Mouse (Mus musculus) megakaryocyte, adult 5-6 weeks (primary cell): Measurements from ENCODE around the gene Grik4. TPM values are rescaled to one million over a fixed set of nuclear protein-coding genes. Genes with fewer than 3 reads are reported as not detected.

Experiments
- ATAC-seq: 2 replicates; pipeline ENCODE4 v1.8.0; 2016; ENCODE audit warnings: mild to moderate bottlenecking, inconsistent platforms; ENCODE audit not compliant: poor library complexity, severe bottlenecking
- total RNA-seq, 2 experiments: library from RNA; stranded (forward) in 1 of 2; stranded (reverse) in 1 of 2; fragments of 153-499, 151-499 nt in 1 of 2; fragments of 221-1000, 200-1000 nt in 1 of 2; gene quantifications; 2 replicates each; pipeline versions ENCODE4 v1.2.3 to v1.2.4; 2015 to 2017

The Grik4 gene
- total RNA-seq, 2 experiments from 2014 or later: not detected

DNA sequence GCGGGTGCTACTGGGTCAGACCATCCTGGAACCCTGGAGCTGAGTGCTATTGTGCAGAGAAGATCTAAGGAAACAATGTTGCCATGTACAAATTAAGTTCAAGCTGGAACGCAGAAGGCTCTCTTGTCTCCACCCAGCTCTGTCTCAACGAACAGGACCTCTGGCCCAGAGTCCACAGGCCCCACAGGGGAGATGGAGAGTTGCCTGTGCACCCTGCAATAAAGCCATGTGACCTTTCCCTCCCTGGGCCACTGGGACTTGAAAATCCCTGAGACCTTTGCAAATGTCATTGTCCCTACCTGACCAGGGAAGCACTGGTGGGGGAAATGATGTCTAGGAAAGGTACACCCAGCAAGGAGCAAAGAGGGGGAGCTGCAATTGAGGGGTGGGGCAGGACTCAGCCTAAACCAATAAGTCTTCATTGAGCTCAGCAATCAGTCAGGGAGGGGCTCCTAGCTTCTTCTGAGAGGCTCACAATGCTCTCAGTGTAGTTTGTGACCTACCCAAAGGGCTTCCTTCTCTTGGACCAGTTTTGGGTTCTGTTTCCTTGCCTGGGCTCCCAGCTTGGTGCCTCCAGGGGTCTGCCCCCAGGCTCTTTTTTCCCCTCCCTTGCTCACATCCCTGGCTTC lies 187.2 kb downstream of the Grik4 start:
- no peak for ATAC-seq

DNA sequence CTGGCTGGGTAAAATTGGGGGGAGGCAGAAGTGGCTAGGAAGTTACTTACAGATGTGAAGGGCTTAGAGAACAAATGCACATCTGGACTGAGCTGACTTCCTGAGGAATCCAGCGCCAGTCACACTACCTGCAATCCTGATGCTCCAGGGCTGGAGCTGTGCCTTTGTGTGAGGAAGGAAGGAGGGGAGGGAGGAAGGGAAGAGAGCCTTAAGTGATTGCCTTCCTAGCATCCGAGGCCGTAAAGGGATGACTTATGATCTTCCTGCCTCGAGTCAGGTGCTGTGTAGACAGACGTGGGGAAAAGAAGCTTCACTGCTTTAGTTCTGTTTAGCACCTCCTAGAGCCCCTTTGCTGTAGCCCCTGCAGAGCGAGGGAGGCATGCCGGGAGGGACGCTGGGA lies 189.6 kb downstream of the Grik4 start:
- ATAC-seq: no peak

DNA sequence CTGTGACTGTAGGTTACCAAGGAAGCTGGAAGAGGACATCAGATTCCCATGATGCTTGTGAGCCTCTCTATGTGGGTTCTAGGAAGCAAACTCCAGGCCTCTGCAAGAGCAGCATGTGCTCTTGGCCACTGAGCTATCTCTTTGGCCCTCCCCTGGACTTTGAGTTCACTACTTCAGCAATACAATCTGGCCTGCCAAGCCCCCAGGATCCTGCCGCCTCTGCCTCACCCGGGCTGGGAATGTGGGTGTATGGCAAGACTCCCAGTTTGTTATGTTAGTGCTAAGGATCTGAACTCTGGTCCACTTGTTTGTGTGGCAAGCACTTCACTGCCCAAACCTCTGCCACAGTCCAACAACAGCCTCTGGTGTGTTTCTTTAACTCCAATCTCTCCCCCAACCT lies 193.1 kb downstream of the Grik4 start:
- no peak for ATAC-seq

DNA sequence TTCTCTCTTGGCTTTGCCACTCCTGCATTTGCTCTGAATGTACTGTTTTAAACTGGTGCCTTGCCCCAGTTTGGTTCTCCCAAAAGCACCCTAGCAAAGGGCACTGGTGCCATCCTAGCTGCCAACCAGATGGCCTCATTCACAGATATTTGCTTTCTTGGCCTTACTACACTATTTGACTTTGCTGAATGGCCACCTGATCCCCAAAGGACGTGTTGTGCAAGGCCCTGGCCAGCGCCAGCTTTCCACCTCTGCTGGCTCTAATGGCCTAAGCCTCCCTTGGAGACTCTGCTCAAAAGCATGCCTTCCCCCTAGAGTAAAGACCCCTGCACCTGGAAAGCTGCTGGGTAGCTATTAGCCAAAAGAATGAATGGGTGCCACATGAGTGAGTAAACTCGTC lies 194.1 kb downstream of the Grik4 start:
- no peak for ATAC-seq

DNA sequence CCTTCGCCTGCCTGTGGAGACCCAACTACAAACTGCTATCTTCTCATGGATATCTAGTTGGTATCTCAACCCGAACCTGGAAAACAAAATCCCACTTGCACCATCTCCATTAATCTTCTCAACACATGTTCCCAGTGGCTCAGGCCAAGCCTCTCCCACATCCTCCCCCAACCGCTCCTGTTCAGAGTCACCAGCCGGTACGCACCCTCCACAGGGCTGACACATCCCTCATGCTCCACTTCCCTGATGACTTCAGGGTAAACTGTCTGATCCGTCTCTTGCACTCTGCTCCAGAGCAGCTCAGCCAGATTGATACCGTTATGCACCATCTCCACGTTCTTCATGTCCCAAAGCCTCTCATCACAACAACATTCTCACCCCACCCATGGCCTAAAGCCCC lies 198.3 kb downstream of the Grik4 start:
- ATAC-seq: no peak

DNA sequence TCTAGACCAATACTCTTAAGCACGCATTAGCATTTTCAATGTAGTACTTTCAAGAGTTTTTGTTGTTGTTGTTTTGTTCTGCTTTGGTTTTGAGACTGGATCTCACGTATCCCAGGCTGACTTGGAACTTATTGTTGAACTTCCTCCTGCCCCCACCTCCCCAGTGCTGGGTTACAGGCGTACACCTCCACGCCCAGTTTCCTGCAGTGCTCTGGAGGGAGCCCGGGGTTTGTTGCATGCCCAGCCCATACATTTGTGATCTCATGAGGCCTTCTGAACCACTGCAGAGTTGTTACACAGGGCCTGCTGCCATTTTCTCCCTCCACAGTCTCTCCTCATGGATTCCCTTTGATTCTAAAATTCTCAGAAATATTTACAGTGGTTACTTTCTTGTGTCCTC lies 201.9 kb downstream of the Grik4 start:
- ATAC-seq: no peak

DNA sequence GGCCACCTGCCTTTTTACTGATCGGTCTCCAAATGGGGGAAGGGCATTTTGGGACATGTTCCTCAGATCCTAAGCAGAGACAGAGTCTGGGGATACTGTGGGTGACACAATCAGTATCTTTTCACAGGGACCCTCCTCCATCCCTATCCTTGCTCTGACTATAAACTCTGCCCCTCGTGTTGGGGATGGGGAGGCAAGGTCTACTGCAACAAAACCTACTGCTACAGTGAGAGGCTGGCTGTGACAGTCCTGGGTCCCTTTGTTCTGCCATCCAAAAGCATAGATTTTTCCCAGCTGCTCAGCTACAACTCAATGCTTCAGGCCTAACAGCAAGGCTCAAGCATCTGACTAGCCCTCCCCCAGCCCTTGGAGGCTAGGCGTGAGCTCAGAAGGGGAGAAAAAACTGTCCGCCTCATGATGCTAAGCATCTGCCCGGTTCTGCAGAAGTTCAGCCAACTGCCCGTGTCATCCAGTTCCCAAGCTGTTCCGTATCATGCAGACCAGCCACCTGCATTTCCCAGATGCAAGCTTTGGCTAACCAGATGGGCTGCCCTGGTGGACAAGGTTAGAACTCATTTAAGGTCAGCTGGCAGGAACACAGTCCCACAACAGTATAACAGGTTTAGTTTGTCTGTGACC lies 207.5 kb downstream of the Grik4 start:
- no peak for ATAC-seq

DNA sequence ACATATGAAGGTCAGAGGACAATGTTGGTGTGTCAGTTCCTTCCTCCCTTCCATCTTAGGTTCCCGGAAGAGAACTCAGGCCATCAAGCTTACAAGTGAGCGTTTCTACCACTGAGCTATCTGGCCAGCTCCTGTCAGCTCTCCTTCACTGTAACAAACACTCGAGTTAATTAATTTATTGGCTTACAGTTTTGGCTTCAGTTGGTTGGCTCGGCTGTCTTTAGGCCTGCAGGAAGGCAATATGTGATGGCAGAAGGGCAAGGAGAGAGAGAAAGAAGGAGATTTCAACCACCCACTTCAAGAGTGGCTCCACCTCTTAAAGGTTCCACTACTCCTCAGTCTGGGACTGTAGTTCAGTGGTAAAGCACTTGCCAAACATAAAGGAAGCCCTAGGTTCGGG lies 209.2 kb downstream of the Grik4 start:
- no peak for ATAC-seq

DNA sequence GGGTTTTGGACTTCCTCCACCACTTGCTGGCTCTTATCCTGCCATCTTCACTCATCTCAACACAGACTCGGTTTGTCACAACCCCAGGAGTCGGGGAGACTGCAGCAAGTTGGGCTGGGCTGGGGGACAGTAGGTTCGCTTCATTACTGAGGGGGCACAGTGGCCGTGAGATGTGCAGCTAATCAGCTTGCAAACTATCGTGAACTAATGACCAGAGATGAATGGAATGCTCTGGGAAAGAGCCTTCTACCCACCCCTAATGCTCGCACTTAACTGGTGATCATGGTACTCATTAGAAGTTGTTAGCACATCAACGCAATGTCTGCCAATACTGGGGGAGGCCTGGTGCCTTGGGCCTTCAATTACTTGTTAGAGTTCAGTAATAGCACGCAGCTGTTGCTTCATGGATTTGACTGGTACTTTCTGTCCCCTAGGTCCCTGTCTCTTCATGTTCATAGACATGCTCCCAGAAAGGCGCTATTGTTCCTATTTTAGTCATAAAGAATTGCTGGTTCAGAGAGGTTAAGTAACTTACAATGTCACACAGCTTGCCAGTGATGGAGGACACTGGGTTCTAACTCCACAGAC lies 211.5 kb downstream of the Grik4 start:
- no peak for ATAC-seq

DNA sequence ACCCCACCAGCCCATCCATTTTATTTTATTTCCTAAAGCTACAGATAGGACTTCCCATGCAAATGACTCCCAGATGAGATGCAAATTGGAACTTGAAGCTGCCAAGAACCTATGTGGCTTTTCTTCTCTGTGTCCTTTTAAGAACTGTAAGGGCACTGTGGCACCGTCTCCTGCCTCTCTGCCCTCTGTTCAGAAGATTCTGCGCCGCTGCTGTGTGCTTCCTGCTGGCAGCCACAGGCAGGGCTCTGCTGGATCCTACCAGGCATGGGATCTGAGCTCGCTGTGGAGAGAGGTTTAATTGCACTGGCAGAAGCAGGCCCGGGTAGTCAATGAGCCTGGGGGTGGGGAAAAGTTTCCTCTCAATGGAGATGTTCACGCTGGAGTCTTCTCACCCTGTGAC lies 215.8 kb downstream of the Grik4 start:
- ATAC-seq: no peak

DNA sequence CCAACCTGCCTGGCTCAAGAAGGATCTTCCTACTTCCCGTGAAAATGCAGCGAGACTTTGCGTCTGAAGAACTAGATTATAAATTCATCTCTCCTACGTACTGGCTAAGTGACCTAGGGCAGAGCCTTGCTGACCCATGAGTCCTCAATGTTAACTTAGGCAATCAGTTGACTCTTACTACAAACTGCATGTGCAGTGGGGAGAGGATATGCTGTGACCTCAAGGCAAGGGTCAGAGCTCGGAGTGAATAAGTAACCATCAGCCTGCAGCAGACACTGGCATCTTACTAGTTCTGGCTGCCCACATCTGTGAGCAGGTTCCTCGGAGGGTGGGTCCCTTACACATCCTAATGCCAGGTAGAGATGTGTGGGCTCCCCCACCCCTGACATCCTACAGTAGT lies 216.6 kb downstream of the Grik4 start:
- no peak for ATAC-seq

DNA sequence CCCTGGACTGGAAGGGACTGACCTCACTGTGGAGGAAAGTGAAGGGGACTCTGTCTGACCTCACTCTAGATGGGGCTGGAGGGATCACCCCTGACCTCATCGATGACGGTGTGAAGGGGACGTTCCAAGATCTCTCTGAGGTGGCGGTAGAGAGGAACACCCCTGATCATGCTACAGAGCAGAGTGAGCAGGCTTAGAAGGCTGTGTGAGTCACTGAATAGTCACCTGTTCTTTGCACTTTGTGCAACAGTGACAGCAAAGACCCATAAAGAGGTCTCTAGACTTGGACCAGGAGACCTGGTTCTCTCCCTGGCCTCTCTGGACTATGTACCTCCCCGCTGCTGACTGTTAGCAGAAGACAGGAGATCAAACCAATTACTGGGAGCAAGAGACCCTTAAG lies 217.1 kb downstream of the Grik4 start:
- no peak for ATAC-seq

DNA sequence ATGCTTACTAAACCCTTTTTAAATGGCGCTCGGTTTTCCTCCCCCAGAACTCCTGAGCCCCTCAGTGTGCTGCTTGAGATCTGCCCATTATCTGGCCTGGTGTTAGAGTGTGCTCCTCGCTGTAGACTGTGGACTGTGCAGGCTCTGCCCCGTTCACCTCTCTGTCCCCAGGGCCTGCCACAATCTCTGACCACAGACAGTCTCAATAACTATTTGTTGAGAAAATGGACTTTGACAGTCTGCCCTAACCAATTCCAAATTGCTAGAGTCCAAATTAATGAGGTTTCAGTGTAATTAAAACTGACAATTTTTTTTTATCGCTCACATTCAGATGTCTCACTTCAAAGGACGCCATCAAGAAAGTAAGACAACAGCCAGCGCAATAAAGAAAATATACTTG lies 220.2 kb downstream of the Grik4 start:
- ATAC-seq: no peak

DNA sequence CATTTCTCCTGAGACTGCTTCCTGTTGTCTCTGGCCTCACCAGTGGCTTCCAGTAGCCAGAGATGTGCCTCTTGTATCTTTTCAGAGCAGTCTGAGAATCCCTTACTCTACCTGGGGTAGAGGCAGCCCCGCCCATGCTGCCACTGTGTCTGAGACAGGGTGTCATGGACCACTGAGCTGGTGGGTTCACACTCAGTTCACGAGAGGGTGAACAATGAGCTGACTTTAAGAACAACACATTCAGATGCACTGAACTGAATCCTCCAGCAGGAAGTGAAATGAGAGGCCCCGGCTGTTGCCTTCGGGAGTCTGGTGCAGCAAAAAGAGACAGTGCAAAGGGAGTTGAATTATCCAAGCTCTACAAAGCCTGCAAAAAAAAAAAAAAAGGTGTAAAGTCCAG lies 221.8 kb downstream of the Grik4 start:
- no peak for ATAC-seq

DNA sequence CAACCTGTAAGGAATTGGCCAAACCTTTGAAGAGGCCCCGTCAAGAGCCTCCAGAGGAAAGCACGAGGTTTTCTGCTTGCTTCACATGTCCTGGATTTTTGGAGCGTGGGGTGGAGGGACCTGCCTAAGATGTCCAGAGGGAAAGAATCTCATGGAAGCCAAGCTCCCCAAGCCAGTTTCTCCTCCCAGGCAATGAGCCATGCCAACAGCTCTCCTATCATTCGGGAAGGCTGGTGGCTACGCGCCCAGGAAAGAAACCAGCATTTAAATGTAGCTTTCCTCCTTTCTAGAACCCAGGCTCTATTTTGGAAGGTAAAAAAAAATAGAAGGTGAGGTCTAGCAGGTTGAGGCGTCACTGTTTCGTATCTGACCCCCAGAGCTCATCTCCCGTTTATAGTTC lies 222.6 kb downstream of the Grik4 start:
- no peak for ATAC-seq

DNA sequence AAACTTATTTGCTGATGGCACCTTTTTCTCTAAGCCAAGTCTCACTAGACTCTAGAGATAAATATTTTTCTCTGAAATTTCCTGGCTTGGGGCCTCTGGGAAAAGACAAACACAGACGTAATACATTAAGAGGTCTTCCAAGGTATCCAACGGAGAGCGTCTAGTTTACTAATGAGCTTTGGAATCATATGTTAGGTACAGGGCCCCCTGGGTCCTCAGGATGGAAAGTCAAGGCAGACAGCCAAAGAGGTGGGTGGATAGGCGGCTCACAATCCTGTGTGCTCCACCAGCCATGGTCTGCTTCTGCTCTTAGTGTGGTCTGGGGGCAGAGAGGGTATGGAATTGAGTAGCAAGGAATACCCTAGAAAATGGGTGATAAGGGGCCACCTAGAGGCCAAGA lies 223.1 kb downstream of the Grik4 start:
- no peak for ATAC-seq

DNA sequence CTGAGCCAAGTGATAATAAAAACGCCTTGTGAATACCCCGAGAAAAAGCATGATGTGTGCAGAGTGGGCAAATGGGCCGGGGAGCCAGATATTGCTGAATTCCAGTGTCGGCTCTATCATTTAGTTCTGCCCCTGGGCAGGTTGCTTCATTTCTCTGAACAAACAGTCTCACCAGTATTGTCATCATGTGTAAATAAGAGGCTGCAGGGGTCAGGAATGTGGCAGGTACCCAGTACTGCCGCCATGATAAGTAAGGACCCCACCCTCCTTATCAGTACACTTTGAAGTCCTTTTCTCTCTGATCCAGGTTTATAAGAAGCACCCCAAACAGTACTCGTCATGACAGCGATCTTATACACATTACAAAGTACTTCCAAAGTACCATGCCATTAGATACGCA lies 230.4 kb downstream of the Grik4 start:
- ATAC-seq: no peak

DNA sequence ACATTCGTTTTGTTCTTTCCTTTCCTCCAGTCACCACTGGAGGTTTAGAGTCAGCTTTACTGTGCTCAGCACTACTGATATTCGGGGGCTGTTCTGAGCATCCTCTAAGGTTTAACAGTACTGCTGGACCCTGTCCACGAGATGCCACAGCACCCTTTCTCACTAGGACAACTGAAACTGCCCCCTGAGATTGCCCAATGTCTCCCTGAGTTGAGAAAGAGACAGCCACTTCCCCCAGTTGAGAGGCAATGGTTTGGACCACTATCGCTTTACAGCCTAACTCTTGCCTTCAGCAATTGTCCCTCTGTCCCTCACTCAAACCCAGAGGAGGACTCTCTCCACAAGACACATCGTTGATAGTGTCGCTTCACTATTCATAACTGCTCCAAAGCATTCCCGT lies 238.4 kb downstream of the Grik4 start:
- ATAC-seq: peak; percentile 71

DNA sequence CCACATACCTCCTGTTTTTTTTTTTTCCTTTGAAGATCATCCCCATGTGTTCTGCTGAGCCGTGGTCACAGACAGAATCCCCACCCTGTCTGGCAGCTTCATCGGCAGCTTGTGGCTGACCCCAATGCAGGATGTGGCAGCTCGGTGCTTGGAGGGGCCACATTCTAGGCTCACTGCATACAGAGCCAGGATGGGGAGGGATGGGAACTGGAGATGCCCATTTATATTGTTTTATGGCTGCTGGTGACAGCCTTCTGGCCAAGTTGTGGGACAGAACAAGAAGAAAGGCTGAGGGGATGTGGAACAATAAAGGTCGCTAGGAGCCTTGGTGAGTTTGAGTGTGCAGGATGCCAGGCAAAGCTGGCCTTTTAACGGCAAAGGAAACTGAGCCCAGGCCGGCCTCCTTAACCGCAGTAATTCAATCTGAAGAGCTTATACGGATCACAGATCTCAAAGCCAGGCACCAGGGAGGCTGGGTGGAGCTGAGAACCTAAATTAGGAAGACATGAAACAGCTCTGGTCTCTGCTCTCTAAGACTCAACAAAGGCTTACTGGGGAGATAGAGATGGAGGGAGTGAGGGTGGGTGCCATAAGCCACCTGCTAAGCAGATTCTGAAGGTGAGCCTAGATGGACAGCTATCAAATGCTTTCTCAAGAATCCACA lies 241.0 kb downstream of the Grik4 start:
- no peak for ATAC-seq

DNA sequence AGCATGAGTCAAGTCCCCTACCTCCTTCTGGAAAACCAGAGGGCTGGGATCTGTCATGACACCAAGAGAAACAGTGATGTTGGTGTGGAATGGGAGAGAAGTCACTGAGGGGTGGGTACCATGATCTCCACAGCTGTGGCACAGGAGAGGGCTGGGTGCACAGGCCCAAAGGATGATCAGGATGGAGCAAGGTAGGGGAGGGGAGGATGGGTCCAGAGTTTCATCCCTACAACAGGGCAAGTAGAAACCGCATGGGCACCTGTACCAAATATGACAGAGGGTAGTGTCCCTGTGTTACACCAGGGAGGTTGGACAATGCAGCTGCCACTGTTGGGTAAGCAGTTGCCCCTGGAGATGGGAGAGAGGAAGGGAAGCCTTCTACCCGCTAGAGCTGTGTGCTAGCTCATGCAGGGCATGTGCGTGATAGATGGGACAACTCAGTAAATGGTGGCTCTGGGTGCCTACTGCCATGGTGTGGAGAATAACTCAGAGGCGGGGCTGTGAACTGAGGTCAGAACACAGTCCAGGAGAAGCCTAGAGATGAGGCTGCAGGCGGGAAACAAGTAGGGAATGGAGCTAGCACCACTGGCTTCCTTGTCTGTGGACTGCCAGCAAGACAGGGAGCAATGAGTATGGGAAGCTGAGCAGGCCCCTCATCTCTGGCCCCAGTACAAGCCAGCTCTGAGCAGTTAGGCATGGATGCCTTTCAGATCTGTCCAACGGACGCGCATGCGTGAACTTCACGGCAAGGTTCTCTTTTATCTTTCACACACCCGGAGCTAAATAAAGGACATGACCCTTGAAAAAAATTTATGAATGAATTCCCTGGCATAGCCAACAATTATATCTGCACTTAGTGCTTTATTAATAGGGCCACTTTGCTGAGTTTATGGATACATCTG lies 241.8 kb downstream of the Grik4 start:
- ATAC-seq: no peak

DNA sequence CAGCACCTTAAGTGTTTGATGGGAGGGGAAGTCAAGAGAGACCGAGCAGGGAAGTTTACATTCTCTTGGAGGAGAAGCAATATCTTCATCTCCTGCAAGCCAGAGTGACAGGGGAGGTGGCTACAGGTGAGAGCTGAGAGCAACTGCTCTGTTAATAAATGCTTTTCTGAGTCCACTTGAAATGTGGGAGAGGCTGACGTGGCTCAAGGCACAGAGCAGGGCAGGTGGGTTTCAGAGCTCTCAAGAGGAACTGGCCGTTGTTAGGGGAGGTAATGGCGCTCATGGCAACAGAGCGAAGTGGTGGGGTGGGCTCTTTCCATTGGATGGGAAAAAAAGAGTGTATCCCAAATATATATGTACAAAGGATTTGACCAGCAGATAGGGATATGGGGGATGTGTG lies 242.6 kb downstream of the Grik4 start:
- ATAC-seq: no peak
